In genomic region chr8:125177958-125178357, GRCm38 (mm10) we compare ENCODE assay signal across 25 mouse cellular contexts.
DNase-seq lines count a peak whose midpoint lies in the region; TF ChIP-seq lines count a peak whose summit lies in the region.
"Had no signal": no experiment of that assay in that cellular context is flagged by ENCODE, and none has a peak within 500 bp of the region (broad histone marks: within the 10 kb centered on the region; RNA-seq: fewer than 3 reads in every experiment).

No protein-coding gene starts in this region.

- no peaks in the 10 kb centered on the region for H3K36me3 ChIP-seq in heart, embryonic 10.5 days
- H3K36me3 ChIP-seq in heart, adult 2 months (ENCODE audit: control insufficient read depth, insufficient read depth, low read length) = no peaks in the 10 kb centered on the region
- H3K36me3 ChIP-seq in limb, embryonic 10.5 days = no peaks in the 10 kb centered on the region
- H3K36me3 ChIP-seq: forebrain, embryonic 10.5 days; G1E; heart, embryonic 15.5 days; hindbrain, embryonic 10.5 days; hindbrain, embryonic 13.5 days had no signal

- intact Hi-C loops in heart, adult 2 months (cut with DNase I) = no loop called here
- intact Hi-C loops in left cerebral cortex, postnatal 14 days (cut with DNase I) = no loop called here

- H3K27me3 ChIP-seq in heart, embryonic 10.5 days (ENCODE audit: insufficient read depth, poor library complexity, severe bottlenecking) = no peaks in the 10 kb centered on the region
- H3K27me3 ChIP-seq in heart, adult 2 months (ENCODE audit: control insufficient read depth, insufficient read depth, low read length) = no peaks in the 10 kb centered on the region
- no peaks in the 10 kb centered on the region for H3K27me3 ChIP-seq in limb, embryonic 10.5 days (ENCODE audit: low read depth, poor library complexity, severe bottlenecking)
- H3K27me3 ChIP-seq: heart, embryonic 12.5 days; heart, embryonic 15.5 days had no signal

- H3K27ac ChIP-seq in heart, embryonic 10.5 days = peak overlapping the region; percentile 10; the same call in 1 of the 2 replicates
- H3K27ac ChIP-seq in heart, adult 2 months = no peak overlapping the region
- no peak overlapping the region for H3K27ac ChIP-seq in limb, embryonic 10.5 days
- H3K27ac ChIP-seq: forebrain, embryonic 10.5 days; forebrain, embryonic 13.5 days; heart, embryonic 15.5 days; hindbrain, embryonic 10.5 days; hindbrain, embryonic 13.5 days had no signal

- no peak for TF ChIP-seq EP300 in heart, adult 2 months (IDR thresholded peaks at IDR 0.05; ENCODE audit: insufficient read depth, low read depth, low read length)

- no peak for DNase-seq in heart, embryonic 10.5 days (ENCODE audit: low spot score)
- no peak for DNase-seq in heart, adult 2 months
- peak; percentile 18 to 55 for DNase-seq in left cerebral cortex, postnatal 14 days (ENCODE audit: low spot score in 2 of 2)
- DNase-seq in left cerebral cortex, adult 11 months (ENCODE audit: low spot score) = no peak
- peak; percentile 73 for DNase-seq in layer of hippocampus, adult 9-11 months
- DNase-seq in layer of hippocampus, postnatal 36 days = peak; percentile 39 to 50
- no peak for DNase-seq in limb, embryonic 10.5 days (ENCODE audit: low spot score)
- no peak for DNase-seq in cerebellum, adult 11-12 months
- DNase-seq: adrenal gland, adult 2 months; adrenal gland, postnatal 14 days; B cell, adult 2 months; cerebellum, adult 18-20 months; cerebellum, adult 9-10 months; cerebellum, postnatal 14 days; gastrocnemius, postnatal 10 days; gastrocnemius, postnatal 36 days; heart, postnatal 10 days; heart, postnatal 36 days had no signal

- peaks cover 43% of the 10 kb centered on the region for H3K4me1 ChIP-seq in heart, embryonic 10.5 days
- peaks cover 2% of the 10 kb centered on the region; the same call in 1 of the 2 replicates for H3K4me1 ChIP-seq in heart, adult 2 months (ENCODE audit: control insufficient read depth, insufficient read depth, low read length)
- peaks cover 23% of the 10 kb centered on the region for H3K4me1 ChIP-seq in limb, embryonic 10.5 days
- H3K4me1 ChIP-seq: forebrain, embryonic 13.5 days had no signal

- no peak for TF ChIP-seq CTCF in heart, adult 2 months (IDR thresholded peaks at IDR 0.05)

- H3K9me3 ChIP-seq in heart, embryonic 10.5 days = no peaks in the 10 kb centered on the region
- no peaks in the 10 kb centered on the region for H3K9me3 ChIP-seq in limb, embryonic 10.5 days (replicated peaks)
- H3K9me3 ChIP-seq: forebrain, embryonic 10.5 days; forebrain, embryonic 13.5 days; heart, embryonic 12.5 days; heart, embryonic 15.5 days; hindbrain, embryonic 10.5 days; hindbrain, embryonic 13.5 days had no signal

- no peak overlapping the region for H3K4me3 ChIP-seq in heart, embryonic 10.5 days
- H3K4me3 ChIP-seq in heart, adult 2 months = no peak overlapping the region
- no peak overlapping the region for H3K4me3 ChIP-seq in limb, embryonic 10.5 days
- H3K4me3 ChIP-seq: forebrain, embryonic 10.5 days; forebrain, embryonic 13.5 days; heart, embryonic 12.5 days; heart, embryonic 15.5 days; hindbrain, embryonic 10.5 days; hindbrain, embryonic 13.5 days had no signal

- TF ChIP-seq POLR2A in heart, adult 2 months (IDR thresholded peaks at IDR 0.05; ENCODE audit: insufficient read depth, low read depth, low read length) = no peak

- H3K9ac ChIP-seq in heart, adult 2 months (ENCODE audit: low read depth, low read length) = no peak overlapping the region
- H3K9ac ChIP-seq: forebrain, embryonic 13.5 days; heart, embryonic 12.5 days; heart, embryonic 15.5 days; hindbrain, embryonic 13.5 days had no signal

- no peaks in the 10 kb centered on the region for H3K79me2 ChIP-seq in heart, adult 2 months (replicated peaks; ENCODE audit: control insufficient read depth, insufficient read depth, low read length)

- WGBS in heart, embryonic 10.5 days = 68% methylated on average over 8 of the region's 8 CpGs
- 78% methylated on average over 8 of the region's 8 CpGs for WGBS in heart, adult 2 months
- WGBS in limb, embryonic 10.5 days = 85% methylated on average over 8 of the region's 8 CpGs

Comparison
In these comparisons a context has a peak if more than half of its experiments do, and no peak if none do; other contexts are left out.
1. DNase-seq: peak in left cerebral cortex, postnatal 14 days (2 of 2), layer of hippocampus, adult 9-11 months (single experiment) and layer of hippocampus, postnatal 36 days (2 of 2); none in heart, embryonic 10.5 days (single experiment), heart, adult 2 months (0 of 2), left cerebral cortex, adult 11 months (single experiment), limb, embryonic 10.5 days (single experiment) and cerebellum, adult 11-12 months (single experiment).